Mouse (Mus musculus): ENCODE data around the gene Tcf25. TPM values are rescaled to one million over a fixed set of nuclear protein-coding genes. Genes with fewer than 3 reads are reported as not detected.
A peak's percentile ranks its signal among the peaks of the same experiment; 100 is the strongest.
"Not testable (repeated sequence)": the region's sequence is repeated elsewhere in the genome, so short reads cannot be mapped to it uniquely, and the experiment has no call there.

The Tcf25 gene
- polyA plus RNA-seq, 1 experiment from 2014 or later, result 149 TPM

DNA sequence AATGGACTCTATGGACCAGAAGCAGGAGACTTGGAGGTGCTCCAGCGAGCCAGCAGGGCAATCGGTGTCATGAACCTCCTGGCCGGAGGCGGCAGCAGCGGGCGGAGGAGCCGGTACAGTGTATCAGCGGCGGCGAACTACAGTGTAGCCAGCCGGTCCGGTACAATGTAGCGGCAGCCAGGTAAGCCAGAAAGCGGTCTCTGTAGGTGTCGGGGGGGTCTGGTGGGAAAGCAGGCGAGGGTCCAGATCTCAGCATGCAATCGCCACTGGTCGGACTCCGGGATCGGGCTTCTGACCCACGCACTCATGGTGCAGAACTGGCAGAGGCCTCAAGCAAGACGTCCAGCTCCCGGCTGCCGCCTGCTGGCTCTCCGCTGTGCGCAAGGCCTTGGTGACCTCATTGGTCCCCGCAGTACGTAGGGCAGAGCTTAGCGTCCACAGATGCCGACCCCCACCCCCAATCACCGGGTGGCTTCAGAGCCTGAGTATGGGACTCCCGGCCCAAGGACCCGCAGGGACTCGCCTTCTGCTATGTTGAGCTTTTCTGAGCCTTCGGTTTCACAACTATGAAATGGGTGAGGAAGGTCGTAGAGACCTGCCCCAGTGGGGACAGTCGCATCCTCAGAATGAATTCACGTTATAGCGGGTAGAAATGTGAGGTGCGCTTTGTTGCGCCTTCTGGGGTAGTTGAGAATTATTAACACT lies 69.5 kb downstream of the Tcf25 start:
- no peaks in the 10 kb centered on the region for H3K9me3 ChIP-seq (ENCODE audit: control insufficient read depth, low read length)
- 1% methylated on average over 41 of the region's 41 CpGs for WGBS
- no peaks in the 10 kb centered on the region for H3K27me3 ChIP-seq (ENCODE audit: control insufficient read depth, insufficient read depth, low read depth, low read length)
- H3K36me3 ChIP-seq (ENCODE audit: control insufficient read depth, insufficient read depth, low read length), result no peaks in the 10 kb centered on the region
- ATAC-seq (ENCODE audit: low read depth), result peak; percentile 97
- H3K9ac ChIP-seq (ENCODE audit: low read length), result peak overlapping the region; percentile 87
- peak overlapping the region; percentile 50; the same call in 1 of the 2 replicates for H3K27ac ChIP-seq (ENCODE audit: low read length)
- peak overlapping the region; percentile 75 for H3K4me3 ChIP-seq (ENCODE audit: low read length)
- H3K4me1 ChIP-seq (replicated peaks; ENCODE audit: control insufficient read depth, insufficient read depth, low read length), result no peaks in the 10 kb centered on the region
- peak overlapping the region; percentile 72 for H3K4me2 ChIP-seq (ENCODE audit: low read depth, low read length)

DNA sequence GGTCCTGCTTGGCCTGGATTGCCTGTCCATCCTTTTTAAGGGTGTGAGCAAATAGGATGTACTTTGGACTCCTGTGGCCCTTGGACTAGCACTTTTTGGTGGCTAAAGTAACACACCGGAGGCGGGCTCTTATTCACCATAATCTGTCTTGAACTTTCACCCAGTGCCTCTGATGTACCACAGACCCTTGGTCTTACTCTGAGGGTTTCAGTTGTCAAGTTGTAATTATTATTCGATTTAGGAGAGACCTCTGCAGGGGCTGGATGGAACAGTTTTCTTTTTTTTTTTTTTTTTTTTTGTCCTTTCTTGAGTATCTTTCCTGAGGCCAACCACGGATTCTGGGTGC lies 70.0 kb downstream of the Tcf25 start:
- no peaks in the 10 kb centered on the region for H3K36me3 ChIP-seq (ENCODE audit: control insufficient read depth, insufficient read depth, low read length)
- 25% methylated on average over 4 of the region's 4 CpGs for WGBS
- no peak overlapping the region for H3K27ac ChIP-seq (ENCODE audit: low read length)
- no peaks in the 10 kb centered on the region for H3K27me3 ChIP-seq (ENCODE audit: control insufficient read depth, insufficient read depth, low read depth, low read length)
- H3K4me2 ChIP-seq (ENCODE audit: low read depth, low read length), result peak overlapping the region; percentile 72
- H3K4me1 ChIP-seq (replicated peaks; ENCODE audit: control insufficient read depth, insufficient read depth, low read length), result no peaks in the 10 kb centered on the region
- H3K9me3 ChIP-seq (ENCODE audit: control insufficient read depth, low read length), result no peaks in the 10 kb centered on the region
- no peak for ATAC-seq (ENCODE audit: low read depth)
- H3K4me3 ChIP-seq (ENCODE audit: low read length), result peak overlapping the region; percentile 75
- peak overlapping the region; percentile 87 for H3K9ac ChIP-seq (ENCODE audit: low read length)

DNA sequence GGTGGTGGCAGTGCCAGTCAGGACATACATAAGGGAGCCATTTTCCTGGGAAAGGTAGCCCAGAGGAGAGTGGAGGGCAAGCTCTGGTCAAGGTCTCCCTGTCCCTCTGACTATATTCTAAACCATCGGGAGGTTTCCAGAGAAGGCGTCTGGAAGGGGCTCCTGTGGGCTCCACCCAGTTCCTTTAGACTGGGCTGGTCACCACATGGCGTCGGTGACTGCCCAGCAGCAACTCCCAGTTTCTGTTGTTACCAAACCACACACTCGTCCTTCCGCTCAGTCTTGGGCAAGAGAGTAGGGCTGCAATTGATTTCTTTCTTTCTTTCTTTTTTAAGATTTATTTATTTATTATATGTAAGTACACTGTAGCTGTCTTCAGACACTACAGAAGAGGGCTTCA lies 70.6 kb downstream of the Tcf25 start:
- Histone ChIP-seq H3K9ac (ENCODE audit: low read length) (no peak overlapping the region), H3K27me3 (ENCODE audit: control insufficient read depth, insufficient read depth, low read depth, low read length) (no peaks in the 10 kb centered on the region), H3K9me3 (ENCODE audit: control insufficient read depth, low read length) (no peaks in the 10 kb centered on the region), H3K4me2 (ENCODE audit: low read depth, low read length) (peak overlapping the region; percentile 72; the same call in 1 of the 2 replicates), H3K4me3 (ENCODE audit: low read length) (no peak overlapping the region), H3K27ac (ENCODE audit: low read length) (no peak overlapping the region), H3K4me1 (replicated peaks; ENCODE audit: control insufficient read depth, insufficient read depth, low read length) (no peaks in the 10 kb centered on the region), H3K36me3 (ENCODE audit: control insufficient read depth, insufficient read depth, low read length) (no peaks in the 10 kb centered on the region)
- ATAC-seq (ENCODE audit: low read depth), result no peak
- WGBS, result 81% methylated on average over 6 of the region's 6 CpGs

DNA sequence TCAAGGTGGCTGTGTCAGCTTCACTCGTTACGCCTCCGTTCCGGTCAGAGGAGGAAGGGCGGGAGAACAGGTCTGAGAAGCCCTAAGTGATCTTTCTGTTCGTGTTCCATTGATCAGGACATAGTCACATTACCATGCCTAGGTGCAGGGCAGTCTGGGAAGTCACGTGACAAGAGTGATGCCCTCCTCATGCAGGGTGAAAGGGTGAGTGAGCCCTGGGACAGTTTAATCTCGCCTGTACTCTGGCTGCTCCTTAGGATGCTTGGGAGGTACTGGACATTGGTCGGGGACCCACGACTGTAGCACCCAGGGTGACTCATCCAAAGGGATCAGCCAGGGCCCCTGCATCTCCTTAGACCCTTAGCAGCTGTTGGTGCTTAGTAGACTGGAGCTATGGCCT lies 72.4 kb downstream of the Tcf25 start:
- Histone ChIP-seq H3K27me3 (ENCODE audit: control insufficient read depth, insufficient read depth, low read depth, low read length) (no peaks in the 10 kb centered on the region), H3K4me2 (ENCODE audit: low read depth, low read length) (no peak overlapping the region), H3K9ac (ENCODE audit: low read length) (no peak overlapping the region), H3K36me3 (ENCODE audit: control insufficient read depth, insufficient read depth, low read length) (no peaks in the 10 kb centered on the region; the same call in 1 of the 2 replicates), H3K9me3 (ENCODE audit: control insufficient read depth, low read length) (no peaks in the 10 kb centered on the region), H3K4me1 (replicated peaks; ENCODE audit: control insufficient read depth, insufficient read depth, low read length) (no peaks in the 10 kb centered on the region), H3K27ac (ENCODE audit: low read length) (no peak overlapping the region), H3K4me3 (ENCODE audit: low read length) (no peak overlapping the region)
- ATAC-seq (ENCODE audit: low read depth), result no peak
- 83% methylated on average over 10 of the region's 10 CpGs for WGBS

DNA sequence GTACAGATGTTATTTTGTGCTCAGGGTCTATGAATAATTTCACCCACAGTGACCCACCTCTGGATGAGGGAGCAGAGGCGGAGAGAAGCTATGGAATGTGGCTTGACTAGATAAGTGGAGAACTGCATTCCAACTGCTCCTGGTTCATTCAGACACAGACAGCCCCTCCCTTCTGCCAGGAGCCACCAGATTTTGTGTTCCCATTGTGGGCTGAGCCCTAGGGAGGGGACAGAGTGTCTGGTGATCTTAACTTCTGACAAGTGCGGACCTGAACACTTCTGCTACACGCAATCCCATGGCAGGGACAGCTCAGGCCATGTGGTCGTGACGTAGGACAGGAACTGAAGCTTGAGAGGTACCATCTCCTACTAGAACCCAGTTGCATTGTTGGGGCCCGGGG lies 73.2 kb downstream of the Tcf25 start:
- Histone ChIP-seq H3K27me3 (ENCODE audit: control insufficient read depth, insufficient read depth, low read depth, low read length) (no peaks in the 10 kb centered on the region), H3K4me3 (ENCODE audit: low read length) (no peak overlapping the region), H3K9me3 (ENCODE audit: control insufficient read depth, low read length) (no peaks in the 10 kb centered on the region), H3K36me3 (ENCODE audit: control insufficient read depth, insufficient read depth, low read length) (no peaks in the 10 kb centered on the region; the same call in 1 of the 2 replicates), H3K9ac (ENCODE audit: low read length) (no peak overlapping the region), H3K27ac (ENCODE audit: low read length) (no peak overlapping the region), H3K4me1 (replicated peaks; ENCODE audit: control insufficient read depth, insufficient read depth, low read length) (no peaks in the 10 kb centered on the region), H3K4me2 (ENCODE audit: low read depth, low read length) (no peak overlapping the region)
- 61% methylated on average over 6 of the region's 6 CpGs for WGBS
- ATAC-seq (ENCODE audit: low read depth), result no peak

DNA sequence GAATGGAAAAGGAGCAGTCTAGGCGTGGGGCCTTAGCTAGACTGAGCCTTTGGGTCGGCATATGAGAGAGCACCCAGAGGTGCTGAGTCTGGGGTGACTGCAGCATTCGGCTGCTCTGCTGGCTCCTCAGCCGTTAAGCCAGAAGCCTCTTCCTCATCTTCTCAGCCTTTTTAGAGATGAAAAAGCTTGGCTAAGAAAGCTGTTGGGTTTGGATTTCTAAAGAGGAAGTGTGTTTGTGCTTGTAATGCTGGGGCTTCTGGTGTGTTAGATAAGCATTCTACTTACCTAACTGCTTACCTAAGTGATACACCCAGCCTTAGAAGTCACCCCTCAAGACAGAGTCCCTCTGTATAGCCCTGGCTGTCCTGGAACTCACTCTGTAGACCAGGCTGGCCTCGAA lies 77.2 kb downstream of the Tcf25 start:
- Histone ChIP-seq H3K27me3 (ENCODE audit: control insufficient read depth, insufficient read depth, low read depth, low read length) (no peaks in the 10 kb centered on the region), H3K36me3 (ENCODE audit: control insufficient read depth, insufficient read depth, low read length) (peaks cover 7% of the 10 kb centered on the region), H3K9me3 (ENCODE audit: control insufficient read depth, low read length) (no peaks in the 10 kb centered on the region), H3K9ac (ENCODE audit: low read length) (no peak overlapping the region), H3K4me2 (ENCODE audit: low read depth, low read length) (no peak overlapping the region), H3K4me3 (ENCODE audit: low read length) (no peak overlapping the region), H3K4me1 (replicated peaks; ENCODE audit: control insufficient read depth, insufficient read depth, low read length) (no peaks in the 10 kb centered on the region), H3K27ac (ENCODE audit: low read length) (no peak overlapping the region)
- 85% methylated on average over 5 of the region's 5 CpGs for WGBS
- no peak for ATAC-seq (ENCODE audit: low read depth)

DNA sequence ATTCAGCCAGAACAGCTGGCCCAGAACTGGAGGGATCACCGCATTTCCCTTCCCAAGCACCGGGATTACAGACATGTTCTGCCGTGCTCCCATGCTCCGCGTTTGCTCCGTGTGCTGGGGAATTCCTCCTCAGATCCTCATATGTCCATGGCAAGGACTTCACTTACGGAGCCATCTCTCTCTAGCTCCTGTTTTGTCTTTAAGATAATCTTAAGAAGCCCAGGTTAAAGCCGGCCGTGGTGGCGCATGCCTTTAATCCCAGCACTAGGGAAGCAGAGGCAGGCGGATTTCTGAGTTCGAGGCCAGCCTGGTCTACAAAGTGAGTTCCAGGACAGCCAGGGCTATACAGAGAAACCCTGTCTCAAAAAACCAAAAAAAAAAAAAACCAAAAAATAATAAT lies 78.2 kb downstream of the Tcf25 start:
- 94% methylated on average over 12 of the region's 12 CpGs for WGBS
- not testable (repeated sequence) for ATAC-seq (ENCODE audit: low read depth); H3K4me1 ChIP-seq (replicated peaks; ENCODE audit: control insufficient read depth, insufficient read depth, low read length); H3K4me2 ChIP-seq (ENCODE audit: low read depth, low read length); H3K36me3 ChIP-seq (ENCODE audit: control insufficient read depth, insufficient read depth, low read length); H3K27ac ChIP-seq (ENCODE audit: low read length); H3K9ac ChIP-seq (ENCODE audit: low read length); H3K9me3 ChIP-seq (ENCODE audit: control insufficient read depth, low read length); H3K27me3 ChIP-seq (ENCODE audit: control insufficient read depth, insufficient read depth, low read depth, low read length); H3K4me3 ChIP-seq (ENCODE audit: low read length)

DNA sequence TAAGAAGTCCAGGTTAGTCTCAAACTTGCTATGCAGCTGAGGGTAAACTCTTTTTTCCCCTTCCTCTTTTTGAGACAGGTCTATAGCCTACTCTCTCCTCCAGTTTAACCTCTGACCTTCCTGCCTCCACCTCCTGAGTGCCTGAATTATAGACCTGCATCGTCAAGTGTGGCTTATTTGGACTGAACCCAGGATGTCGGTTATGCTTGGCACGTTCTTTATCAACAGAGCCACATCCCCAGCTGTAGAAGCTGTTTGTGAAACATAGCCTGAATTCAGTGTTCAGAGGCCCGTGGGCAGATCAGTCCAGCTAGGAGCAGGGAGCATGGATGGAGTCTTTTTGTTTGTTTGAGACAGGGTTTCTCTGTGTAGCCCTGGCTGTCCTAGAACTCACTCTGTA lies 78.6 kb downstream of the Tcf25 start:
- Histone ChIP-seq H3K4me2 (ENCODE audit: low read depth, low read length) (no peak overlapping the region), H3K27me3 (ENCODE audit: control insufficient read depth, insufficient read depth, low read depth, low read length) (no peaks in the 10 kb centered on the region), H3K9me3 (ENCODE audit: control insufficient read depth, low read length) (no peaks in the 10 kb centered on the region), H3K9ac (ENCODE audit: low read length) (no peak overlapping the region), H3K4me3 (ENCODE audit: low read length) (no peak overlapping the region), H3K36me3 (ENCODE audit: control insufficient read depth, insufficient read depth, low read length) (peaks cover 7% of the 10 kb centered on the region), H3K27ac (ENCODE audit: low read length) (no peak overlapping the region), H3K4me1 (replicated peaks; ENCODE audit: control insufficient read depth, insufficient read depth, low read length) (no peaks in the 10 kb centered on the region)
- no peak for ATAC-seq (ENCODE audit: low read depth)
- WGBS, result 65% methylated on average over 4 of the region's 4 CpGs

DNA sequence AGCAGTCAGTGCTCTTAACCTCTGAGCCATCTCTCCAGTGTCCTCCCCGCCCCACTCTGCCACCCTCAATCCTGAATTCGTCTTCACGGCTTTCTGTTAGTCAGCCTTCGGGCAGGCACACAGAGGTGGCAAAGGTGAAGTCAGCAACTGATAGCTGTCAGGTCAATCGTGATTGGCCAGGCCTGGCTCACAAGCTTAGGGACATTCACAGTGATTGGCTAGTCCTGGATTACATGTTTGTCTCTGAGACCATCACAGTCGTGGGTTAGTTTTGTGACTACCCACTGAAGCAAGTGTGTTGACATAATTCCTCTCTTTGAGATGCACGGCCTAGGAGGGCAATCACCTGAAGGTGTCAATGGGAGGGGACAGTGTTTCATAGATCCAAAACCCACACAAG lies 79.7 kb downstream of the Tcf25 start:
- no peaks in the 10 kb centered on the region for H3K27me3 ChIP-seq (ENCODE audit: control insufficient read depth, insufficient read depth, low read depth, low read length)
- H3K4me3 ChIP-seq (ENCODE audit: low read length), result no peak overlapping the region
- no peak overlapping the region for H3K27ac ChIP-seq (ENCODE audit: low read length)
- ATAC-seq (ENCODE audit: low read depth), result no peak
- peaks cover 13% of the 10 kb centered on the region for H3K36me3 ChIP-seq (ENCODE audit: control insufficient read depth, insufficient read depth, low read length)
- H3K4me1 ChIP-seq (replicated peaks; ENCODE audit: control insufficient read depth, insufficient read depth, low read length), result no peaks in the 10 kb centered on the region
- 71% methylated on average over 7 of the region's 7 CpGs for WGBS
- no peak overlapping the region for H3K9ac ChIP-seq (ENCODE audit: low read length)
- H3K9me3 ChIP-seq (ENCODE audit: control insufficient read depth, low read length), result no peaks in the 10 kb centered on the region
- no peak overlapping the region for H3K4me2 ChIP-seq (ENCODE audit: low read depth, low read length)

Data from lung, embryonic 16.5 days (tissue).